Mouse (Mus musculus): Measurements from ENCODE around the gene Nckap1.
"Not testable (repeated sequence)": the region's sequence is repeated elsewhere in the genome, so short reads cannot be mapped to it uniquely, and the experiment has no call there.

Nckap1 gene

DNA sequence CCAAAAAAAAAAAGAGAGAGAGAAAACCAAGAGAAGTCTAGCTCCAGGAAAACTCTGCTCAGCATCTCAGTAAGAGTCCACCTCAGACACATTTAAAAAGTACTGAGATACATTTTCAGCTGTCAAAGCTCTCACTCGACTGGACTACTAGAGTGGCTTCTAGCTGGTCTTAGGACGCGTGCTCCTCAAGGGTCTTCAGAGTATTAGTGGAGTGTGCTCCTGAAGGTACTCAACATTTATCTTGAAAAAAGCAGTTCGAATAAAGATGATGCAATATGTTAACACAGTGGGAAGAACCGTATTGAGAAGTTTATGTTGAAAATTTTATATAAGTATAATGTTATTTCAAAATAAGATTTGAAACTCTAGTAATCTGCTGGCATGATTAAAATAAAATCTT, 20.4 kb downstream of the Nckap1 start:
- in situ Hi-C loops (cut with MboI): no loop called here

DNA sequence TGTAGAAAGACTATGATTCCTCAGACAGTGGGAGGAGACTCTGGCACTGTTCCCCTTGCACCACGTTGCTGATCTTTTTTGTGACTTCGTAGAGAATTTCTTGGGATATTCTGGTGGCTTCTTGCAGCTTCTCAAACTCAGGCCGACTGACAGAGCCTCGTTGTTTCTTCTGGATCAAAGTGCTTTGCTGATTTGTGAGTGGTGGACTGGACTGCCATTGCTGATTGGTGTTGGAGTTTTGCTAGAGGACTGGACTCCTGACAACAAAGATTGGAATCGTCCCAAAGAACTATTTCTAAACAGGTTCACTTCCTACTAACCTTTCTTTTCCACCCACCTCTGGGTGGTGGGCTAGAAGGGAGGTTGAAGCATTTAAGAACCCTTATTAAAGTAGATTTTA, 21.5 kb downstream of the Nckap1 start:
- in situ Hi-C loops (cut with MboI): no loop called here

DNA sequence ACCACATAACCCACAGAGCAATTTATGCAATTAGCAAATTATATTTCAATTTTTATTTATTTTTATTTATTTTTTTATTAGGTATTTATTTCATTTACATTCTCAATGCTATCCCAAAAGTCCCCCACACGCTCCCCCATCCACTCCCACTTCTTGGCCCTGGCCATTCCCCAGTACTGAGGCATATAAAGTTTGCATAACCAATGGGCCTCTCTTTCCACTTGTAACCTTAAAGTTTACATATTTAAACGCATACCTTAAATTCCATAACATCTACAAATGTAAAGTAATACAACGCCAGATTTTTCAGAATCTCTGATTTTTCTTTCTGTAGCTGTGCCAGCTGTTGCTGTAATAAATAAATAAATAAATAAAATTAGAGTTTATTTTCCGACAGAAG, 26.7 kb downstream of the Nckap1 start:
- in situ Hi-C loops (cut with MboI): no loop called here

DNA sequence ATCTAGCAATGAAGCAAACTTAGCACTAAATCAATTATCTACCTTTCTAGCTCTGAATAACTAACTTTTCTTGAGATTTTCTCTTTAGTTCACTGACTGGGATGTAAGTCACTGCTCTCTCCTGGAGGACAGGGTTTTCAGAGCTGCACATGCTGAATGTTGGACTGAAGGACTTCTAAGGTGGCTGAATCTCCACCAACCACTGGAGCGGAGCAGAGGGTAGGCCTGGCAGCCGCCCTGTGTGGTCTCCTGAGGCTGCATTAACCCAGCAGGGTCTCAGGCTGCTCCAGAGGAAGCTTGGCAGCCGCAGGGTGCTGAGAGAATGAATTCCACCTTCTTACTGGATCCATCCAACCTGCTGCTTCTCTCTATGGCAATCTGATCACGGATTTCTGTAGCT, 31.5 kb downstream of the Nckap1 start:
- in situ Hi-C loops (cut with MboI): no loop called here

DNA sequence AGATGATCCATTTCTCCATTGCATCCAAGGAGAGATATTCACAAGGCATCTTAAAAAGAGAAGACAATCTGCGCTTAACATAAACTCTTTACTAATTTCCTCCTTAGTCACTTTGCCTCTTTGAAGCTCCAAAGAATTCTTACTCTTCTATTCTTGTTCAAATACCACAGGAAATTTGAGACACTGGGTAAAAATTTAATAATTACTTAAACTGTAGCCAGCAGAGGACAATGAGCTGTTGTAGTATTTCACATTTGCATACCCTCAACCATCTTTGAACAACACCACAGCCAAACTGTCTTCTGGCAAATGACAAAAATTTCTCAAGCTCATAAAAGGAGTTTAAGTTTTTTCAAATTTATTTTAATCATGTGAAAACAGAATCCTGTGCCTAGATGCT, 33.3 kb downstream of the Nckap1 start:
- in situ Hi-C loops (cut with MboI): no loop called here

DNA sequence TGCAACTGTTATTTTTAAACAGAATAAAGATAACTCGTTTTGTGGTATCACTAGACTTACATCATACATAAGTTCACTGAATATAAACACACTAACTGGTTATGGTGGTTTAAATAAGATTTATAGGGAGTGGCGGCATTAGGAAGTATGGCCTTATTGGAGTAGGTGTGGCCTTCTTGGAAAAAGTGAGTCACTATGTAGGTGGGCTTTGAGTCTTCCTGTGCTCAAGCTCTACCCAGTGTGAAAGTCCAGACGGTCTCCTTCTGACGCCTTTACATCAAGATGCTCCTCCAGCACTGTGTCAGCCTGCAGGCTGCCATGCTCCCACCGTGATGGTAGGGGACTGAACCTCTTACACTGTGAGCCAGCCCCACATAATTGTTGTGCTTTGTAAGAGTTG, 38.4 kb downstream of the Nckap1 start:
- in situ Hi-C loops (cut with MboI): no loop called here

DNA sequence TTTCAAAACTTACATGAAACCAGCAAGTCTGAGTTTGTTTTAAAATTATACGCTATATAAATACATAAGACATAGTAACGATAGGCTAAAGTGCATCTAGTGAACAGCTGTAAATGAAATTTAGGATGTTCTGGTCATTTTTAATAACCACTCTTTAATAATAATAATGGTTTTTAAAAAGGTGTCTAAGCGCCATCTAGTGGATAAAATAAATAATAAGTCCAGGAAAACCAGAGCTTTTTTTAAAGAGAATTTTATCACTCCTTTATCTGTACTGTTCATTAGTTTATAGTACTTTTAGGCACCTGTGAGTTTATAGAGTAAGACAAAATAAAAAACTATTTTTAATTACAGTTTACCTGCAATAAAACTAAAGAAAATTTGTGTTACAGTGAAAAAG, 44.0 kb downstream of the Nckap1 start:
- in situ Hi-C loops (cut with MboI): no loop called here

DNA sequence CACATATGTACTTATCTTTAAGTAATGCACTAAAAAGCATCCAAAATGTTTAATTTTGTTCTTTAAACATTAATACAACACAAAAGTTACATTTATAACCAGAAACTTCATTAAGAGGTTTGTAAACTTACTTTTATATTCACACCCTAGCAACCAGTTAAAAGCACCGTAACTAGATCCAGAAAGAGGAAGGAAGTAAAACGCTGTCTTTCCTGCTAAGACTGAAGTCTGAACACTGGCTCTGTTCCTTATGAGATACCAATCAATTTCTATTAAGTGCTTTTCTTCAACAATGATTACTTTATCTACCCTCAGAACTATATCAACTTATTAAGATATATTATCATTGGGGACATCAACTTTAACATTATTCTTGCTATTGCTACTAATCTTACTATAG, 44.6 kb downstream of the Nckap1 start:
- in situ Hi-C loops (cut with MboI): no loop called here

DNA sequence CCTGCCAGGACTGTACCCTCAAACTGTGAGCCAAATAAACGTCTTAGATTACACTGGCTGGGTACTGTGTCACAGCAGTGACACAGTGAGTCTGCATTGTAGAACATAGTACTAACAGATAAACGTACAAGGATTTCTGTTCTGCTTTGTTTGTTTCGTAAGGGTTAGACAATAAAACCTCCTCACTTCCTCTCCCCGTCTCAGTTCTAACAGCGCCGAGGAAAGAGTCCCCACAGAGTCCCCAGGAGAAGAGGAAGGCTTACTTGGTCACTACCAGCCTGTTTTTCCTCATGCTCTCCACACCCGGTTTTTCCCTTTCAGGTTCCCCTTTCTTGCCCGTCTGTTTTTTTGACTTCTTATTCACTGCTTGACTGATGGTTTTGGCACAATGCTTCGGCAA, 56.9 kb downstream of the Nckap1 start:
- in situ Hi-C loops (cut with MboI): no loop called here

DNA sequence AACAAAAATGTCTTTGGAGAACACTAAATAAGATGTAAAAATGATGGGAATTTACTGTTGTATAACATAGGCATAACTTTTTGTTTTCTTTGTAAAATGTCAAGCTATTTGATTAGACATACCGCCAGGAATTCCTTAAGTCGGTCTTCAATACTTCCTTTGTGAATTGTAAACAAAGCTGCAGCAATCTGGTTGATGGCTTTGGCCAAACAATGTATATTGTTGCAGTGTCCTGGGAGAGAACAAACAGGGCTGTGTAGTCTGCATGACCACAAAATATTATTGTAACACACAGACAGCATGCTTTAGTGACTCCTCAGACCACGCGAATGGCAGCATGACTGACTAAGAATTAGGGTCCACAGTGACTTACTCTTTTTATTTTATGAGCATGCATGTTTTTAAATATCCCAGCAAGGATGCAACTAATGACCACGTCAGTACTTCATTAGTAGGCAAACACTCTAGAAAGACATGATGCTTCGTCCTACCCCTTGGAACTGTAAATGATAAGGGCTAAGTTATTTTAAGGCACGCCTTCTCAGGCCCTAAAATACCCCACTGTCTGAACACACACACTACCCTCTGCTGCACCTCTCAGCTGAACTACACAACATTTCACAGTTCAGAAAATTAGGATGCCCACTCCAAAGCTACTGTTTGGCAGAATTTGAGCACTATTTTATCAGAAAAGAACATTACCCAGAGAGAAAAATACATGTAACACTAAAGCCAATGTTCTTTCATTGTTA, 75.0 kb downstream of the Nckap1 start:
- in situ Hi-C loops (cut with MboI): no loop called here

DNA sequence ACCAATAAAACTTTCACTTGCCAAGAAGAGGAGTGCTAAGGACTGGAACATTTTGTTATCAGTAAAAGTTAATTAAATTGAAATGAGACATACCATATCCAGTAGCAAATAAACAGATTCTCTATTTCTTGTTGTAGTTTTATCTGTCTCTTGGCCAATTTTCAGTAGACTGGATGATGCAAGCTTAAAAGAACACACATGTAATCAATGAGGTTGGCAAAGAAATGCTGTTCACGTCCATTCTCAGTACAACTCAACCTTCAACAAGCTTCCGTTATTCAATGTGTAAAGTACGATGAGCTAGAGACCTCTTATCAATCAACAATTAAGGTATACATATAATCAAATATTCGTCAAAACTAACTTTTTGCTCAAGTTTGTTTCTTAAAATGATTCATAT, 79.0 kb downstream of the Nckap1 start:
- in situ Hi-C loops (cut with MboI): no loop called here

DNA sequence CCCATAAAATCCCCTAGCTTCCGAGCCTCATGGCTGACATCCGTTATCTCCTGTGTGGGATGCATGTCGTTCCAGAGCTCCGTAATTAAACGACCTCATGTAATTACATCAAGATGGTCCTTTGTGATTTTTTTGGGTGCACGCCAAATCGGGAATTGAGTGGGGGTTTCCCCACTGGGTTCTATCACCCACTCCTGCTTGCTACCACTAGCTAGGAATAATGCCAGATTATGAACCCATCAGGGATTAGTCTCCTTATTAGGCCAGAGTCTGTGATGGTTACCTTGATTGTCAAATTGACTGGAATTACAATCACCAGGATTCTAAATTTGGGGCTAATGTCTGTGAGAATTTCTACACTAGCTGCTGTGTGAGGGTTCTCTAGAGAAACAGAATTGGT, 85.9 kb downstream of the Nckap1 start:
- in situ Hi-C loops (cut with MboI): not testable (repeated sequence)

DNA sequence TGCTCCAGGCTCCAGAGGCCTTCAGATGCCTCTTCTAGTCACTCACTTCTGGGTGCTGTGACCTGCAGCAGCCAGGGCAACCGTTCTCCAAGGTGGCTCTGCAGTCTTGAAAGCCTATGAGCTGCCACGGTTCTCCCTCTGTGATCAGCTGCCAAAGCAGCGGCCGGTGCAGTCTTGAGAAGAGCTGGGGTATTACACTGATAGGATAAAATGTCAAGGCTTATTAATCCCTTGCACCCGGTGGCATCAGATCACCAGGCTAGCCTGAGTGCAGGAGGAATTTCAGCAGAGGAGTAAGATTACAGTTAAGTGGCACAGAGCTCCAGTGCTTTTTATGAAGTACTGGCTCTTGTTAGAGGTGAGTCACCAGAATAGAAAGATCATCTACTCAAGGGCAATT, 94.3 kb downstream of the Nckap1 start:
- in situ Hi-C loops (cut with MboI): no loop called here

DNA sequence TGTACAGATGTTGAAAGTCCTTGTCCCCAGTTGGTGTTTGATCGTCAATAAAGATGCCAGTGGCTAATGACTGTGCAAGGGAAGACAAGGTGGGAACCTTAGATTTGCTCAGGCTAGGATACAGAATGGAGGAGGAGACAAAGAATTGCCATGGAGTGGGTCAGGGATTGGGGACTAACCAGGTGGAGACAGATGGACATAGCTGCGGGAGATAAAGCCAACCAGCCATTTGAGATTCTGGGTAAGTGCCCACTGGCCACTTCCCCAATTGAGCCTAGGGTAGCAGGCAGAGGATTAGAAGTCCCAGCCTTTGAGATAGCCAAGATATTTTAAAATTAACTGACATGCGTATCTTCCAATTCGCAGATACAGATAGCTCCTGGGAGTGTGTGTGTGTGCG, 96.2 kb downstream of the Nckap1 start:
- in situ Hi-C loops (cut with MboI): no loop called here

DNA sequence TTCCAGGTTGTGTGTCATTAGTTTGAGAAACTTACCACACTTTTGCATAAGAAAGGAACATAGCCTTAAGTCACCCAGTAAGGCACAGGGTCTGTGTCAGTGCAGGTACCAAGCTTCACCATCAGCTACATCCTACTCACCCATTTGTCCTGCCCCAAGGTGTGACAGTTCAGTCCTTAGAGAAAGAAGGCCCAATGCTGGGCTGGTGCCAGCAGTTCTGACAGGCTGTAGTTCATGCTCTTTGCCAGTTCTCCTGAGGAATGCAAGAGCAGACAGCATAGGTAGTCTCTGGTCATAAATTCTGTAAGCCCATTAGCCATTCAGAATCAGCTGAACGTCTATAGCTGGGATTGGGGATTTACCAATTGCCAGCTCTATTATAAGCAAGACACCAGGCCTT, 105.3 kb downstream of the Nckap1 start:
- in situ Hi-C loops (cut with MboI): no loop called here

DNA sequence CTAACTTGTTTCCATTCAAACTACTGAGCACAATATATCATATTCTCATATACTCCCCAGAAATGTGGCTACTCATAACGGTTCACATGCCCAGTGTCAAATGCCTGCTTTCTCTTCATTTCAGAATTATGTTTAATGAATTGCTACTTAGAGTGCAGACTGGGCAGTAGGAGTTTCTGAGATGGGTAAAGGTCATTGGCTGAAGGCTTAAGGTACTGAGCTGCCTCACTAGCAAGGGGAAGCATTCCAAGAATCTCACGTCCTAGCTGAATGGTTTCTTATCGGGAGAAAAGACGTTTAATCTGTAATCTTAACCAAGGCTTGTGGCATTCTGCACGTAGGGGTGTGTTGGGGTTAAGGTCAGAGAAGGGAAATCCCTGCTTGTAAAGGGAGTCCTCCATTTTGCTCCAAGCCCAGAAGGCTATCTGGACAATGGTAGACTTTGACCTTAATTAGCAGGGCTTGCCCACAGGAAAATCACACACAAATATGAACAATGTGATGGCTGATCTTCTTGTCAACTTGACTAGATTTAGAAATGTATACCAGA, 106.9 kb downstream of the Nckap1 start:
- in situ Hi-C loops (cut with MboI): no loop called here

DNA sequence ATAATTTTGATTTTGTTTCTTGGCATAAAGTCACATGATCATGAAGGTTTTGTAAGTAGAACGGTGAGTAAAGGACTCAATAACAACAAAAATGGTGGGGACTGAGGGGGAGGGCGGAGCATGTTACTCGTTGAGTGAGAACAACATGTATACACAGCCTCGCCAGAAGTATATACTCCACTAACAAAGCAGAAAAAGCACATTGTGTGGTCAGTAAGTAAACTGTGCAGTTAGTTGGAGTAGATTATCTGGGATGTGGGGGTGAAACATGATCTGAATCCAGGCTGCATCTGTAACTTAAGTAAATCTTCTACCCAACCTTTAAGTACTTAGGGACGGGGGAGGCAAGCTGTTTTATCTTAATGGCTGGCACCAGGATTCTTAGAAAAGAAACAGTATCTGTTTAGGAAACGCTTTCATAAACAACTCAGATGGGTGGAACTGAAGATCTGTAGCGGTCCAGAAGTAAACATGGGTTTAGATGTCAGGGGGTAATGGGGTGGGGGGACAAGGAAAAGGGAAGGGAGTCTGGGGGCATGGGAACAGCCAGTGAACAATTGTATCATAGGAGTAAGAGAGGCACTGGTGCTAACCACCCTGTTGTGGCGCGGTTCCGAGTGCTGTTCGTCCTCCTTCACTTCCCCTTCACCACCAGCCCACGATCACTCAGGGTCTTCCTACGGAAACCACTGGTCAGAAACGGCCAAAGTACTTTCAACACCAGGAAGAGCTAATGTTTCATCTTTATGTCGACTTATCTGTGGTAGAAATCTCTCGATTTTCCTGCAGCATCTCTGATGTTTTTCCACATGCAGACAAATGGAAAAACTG, 115.0 kb downstream of the Nckap1 start:
- in situ Hi-C loops (cut with MboI): no loop called here

DNA sequence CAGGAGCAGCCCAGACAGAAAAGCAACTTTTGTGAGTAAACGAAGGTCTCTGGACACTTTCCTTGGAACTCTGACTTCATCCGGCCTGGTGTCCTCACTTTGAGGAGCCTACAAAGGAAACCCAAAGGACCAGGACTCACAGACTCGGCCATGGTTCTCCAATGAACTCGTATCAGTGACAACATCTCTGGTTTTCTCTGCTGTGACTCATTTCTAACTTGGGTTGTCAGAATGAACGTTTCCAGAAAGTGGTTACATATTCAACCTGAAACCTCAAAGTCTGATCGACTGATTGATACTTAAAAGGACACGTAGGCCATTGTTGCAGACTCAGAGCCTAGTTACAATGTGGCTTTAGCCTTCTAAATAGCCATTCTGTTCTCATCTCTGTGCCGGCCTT, 119.4 kb downstream of the Nckap1 start:
- in situ Hi-C loops (cut with MboI): no loop called here

All from mature B cell (primary cell).